Mouse (Mus musculus) liver, adult 2 months (tissue): ENCODE results near the gene Gm49425.

ENCODE experiments used
- CTCF ChIP-seq: fragments of 200-500 bp; IDR thresholded peaks from 2 replicates; pipeline ENCODE4 v1.5.1; 2011; ENCODE audit warnings: low read depth, low read length, control low read depth
- POLR2A ChIP-seq: fragments of 200-500 bp; IDR thresholded peaks from 2 replicates; pipeline ENCODE4 v1.6.1; 2011; ENCODE audit warnings: low read length, control low read depth; ENCODE audit not compliant: insufficient read depth; ENCODE audit errors: extremely low read depth

GRCm38 (mm10) chr15:101492718-101493117, 24.3 kb downstream of the Gm49425 start:
- TF ChIP-seq POLR2A = no peak
- TF ChIP-seq CTCF = no peak
